Mouse (Mus musculus) cortical plate, adult 2 months (tissue): ENCODE measurements around the gene Ssh1. TPM values are rescaled to one million over a fixed set of nuclear protein-coding genes. Genes with fewer than 3 reads are reported as not detected.

ENCODE experiments used
- H3K27ac ChIP-seq: fragments of 200-500 bp; 2 replicates; pipeline ENCODE4 v1.5.1; 2012; ENCODE audit warnings: low read length, control low read depth, inconsistent platforms; ENCODE audit not compliant: insufficient read depth
- H3K4me1 ChIP-seq: fragments of 200-500 bp; 2 replicates; pipeline ENCODE4 v1.6.1; 2011; ENCODE audit warnings: low read length; ENCODE audit not compliant: control insufficient read depth, insufficient read depth
- H3K4me3 ChIP-seq: fragments of 200-500 bp; 2 replicates; pipeline ENCODE4 v1.5.1; 2011; ENCODE audit warnings: mild to moderate bottlenecking, low read length, control low read depth; ENCODE audit not compliant: insufficient read depth
- CTCF ChIP-seq: fragments of 200-500 bp; IDR thresholded peaks from 2 replicates; pipeline ENCODE4 v1.5.1; 2011; ENCODE audit warnings: mild to moderate bottlenecking, control low read depth, low read length; ENCODE audit not compliant: insufficient read depth; ENCODE audit errors: extremely low read depth
- POLR2A ChIP-seq: fragments of 200-500 bp; IDR thresholded peaks from 2 replicates; pipeline ENCODE4 v1.6.1; 2011; ENCODE audit warnings: mild to moderate bottlenecking, low read length, control low read depth; ENCODE audit not compliant: insufficient read depth; ENCODE audit errors: extremely low read depth
- polyA plus RNA-seq: library from polyadenylated mRNA; depleted of rRNA; stranded (reverse); fragments of >200 nt; gene quantifications from 2 replicates; pipeline ENCODE4 v1.2.3, GENCODE M21; 2012; rRNA removed

The Ssh1 gene
- polyA plus RNA-seq, 1 experiment: 10.3 TPM

DNA sequence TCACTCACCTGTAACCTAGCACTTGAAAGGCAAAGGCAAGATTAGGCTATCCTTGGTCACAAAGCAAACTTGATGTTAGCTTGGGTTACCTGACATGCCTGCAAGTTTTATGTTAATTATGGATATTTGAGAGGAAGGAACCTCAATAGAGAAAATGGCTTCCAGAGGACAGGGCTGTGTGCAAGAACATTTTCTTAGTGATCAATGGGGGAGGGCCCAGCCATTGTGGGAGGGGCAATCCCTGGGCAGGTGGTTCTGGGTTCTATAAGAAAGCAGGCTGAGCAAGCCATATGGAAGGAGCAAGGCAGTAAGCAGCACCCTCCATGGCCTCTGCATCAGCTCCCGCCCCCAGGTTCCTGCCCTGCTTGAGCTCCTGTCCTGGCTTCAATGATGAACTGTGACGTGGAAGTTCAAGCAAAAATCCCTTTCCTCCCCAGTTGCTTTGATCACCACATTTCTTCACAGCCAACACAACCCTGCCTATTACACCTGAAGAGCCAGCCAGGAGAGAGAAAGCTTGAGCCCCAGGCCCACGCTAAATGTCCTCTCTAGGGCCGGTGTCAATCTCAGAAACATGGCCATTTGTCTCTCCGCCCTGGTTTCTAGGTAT, 105.4 kb downstream of the Ssh1 start:
- H3K27ac ChIP-seq: no peak overlapping the region
- TF ChIP-seq POLR2A (no peak), CTCF (no peak)
- peaks cover 5% of the 10 kb centered on the region for H3K4me1 ChIP-seq
- H3K4me3 ChIP-seq: no peak overlapping the region

DNA sequence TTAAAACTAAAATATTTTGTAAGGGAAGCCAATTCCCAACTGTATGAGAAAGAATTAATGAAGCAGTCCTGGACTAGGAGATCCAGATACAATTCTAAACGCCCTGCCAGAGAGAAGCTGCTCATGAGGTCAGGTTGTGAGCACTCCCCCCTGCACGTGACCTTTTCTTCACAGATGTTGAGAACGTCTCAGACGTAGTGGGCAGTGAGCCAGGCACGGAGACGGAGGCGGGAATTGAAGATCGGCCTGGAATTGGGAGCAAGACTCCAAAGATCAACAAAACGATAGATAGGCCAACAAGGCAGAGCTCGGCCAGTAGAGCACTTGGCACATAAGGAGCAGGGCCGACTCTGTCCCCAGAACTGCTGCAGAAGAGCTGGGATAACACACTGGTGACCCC, 106.6 kb downstream of the Ssh1 start:
- Histone ChIP-seq H3K4me1 (peaks cover 14% of the 10 kb centered on the region), H3K4me3 (no peak overlapping the region), H3K27ac (no peak overlapping the region)
- TF ChIP-seq POLR2A (no peak), CTCF (no peak)

Other genes starting within 250 kb of the Ssh1 start
- gene Sart3, start 221.4 kb downstream of the Ssh1 start, polyA plus RNA-seq: 33.2 and 39.0 TPM in 2 replicates
- gene Iscu, start 221.1 kb downstream of the Ssh1 start, polyA plus RNA-seq: 190 and 196 TPM in 2 replicates
- 25.4 and 26.0 TPM in 2 replicates for gene Tmem119, start 193.4 kb downstream of the Ssh1 start, polyA plus RNA-seq
- 43.5 TPM in 2 replicates for gene Selplg, start 161.2 kb downstream of the Ssh1 start, polyA plus RNA-seq
- gene Coro1c, start 85.1 kb downstream of the Ssh1 start, polyA plus RNA-seq: 66.1 and 70.5 TPM in 2 replicates
- 0.06 TPM in 1 of 2 replicates, not detected in the other for gene Dao, start 9.8 kb upstream of the Ssh1 start, polyA plus RNA-seq
- gene Usp30, start 71.6 kb upstream of the Ssh1 start, polyA plus RNA-seq: 36.6 and 38.1 TPM in 2 replicates
- gene Svop, start 97.7 kb upstream of the Ssh1 start, polyA plus RNA-seq: 122 and 128 TPM in 2 replicates
- 8.4 and 11.5 TPM in 2 replicates for gene Alkbh2, start 134.3 kb upstream of the Ssh1 start, polyA plus RNA-seq
- gene Ung, start 136.5 kb upstream of the Ssh1 start, polyA plus RNA-seq: 2.6 and 3.9 TPM in 2 replicates
- 3.1 and 3.3 TPM in 2 replicates for gene Acacb, start 152.6 kb upstream of the Ssh1 start, polyA plus RNA-seq